Mouse (Mus musculus) gastrocnemius, adult 8-10 months (tissue): Measurements from ENCODE around the gene Tmem130. TPM values are rescaled to one million over a fixed set of nuclear protein-coding genes. Genes with fewer than 3 reads are reported as not detected.
"Not testable (repeated sequence)": the region's sequence is repeated elsewhere in the genome, so short reads cannot be mapped to it uniquely, and the experiment has no call there.

Experiments used
- DNase-seq, 2 experiments: peaks; one replicate each; pipeline ENCODE4 v3.0.0; 2022; ENCODE audit warnings: low spot score in 2 of 2
- total RNA-seq, 4 experiments: library from RNA; stranded (reverse); gene quantifications; 2 replicates each; pipeline ENCODE4 v1.2.4; 2022

Gene Tmem130
- total RNA-seq = under 1 TPM in 1 of 4 experiments, not detected in 3; 0.10 TPM

DNA sequence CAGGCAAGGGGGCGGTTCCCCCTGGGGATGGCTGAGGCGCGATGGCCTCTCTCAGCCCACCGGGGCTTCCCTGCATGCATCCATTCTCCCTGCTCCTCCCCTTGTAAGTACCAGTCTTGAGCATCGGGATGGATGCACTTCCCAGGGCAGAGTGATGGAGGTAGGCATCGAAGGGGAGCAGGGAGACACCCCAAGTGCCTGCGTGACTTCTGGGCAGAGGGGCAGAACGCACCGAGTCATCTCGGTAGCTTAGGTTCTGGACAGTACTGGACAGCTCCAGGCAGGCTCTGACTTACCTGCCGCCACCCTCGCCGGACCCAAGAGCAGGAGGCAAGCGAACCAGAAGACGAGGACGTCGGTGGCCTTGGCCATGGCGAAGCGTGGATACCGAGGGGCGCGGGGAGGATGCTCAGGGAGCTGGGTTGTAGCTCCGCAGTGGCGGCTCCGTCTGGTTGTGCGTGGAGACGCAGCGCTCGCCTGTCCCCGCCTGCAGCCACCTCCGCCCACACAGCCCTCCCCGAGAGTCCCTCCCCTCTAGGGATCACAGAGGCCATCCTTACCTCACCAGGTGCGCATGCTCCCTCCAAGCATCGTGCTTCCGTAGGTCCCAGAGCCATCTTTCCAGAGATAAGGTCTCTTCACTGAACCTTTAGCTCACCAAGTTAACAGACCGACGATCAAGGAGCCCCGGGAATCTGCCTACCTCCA, at the start of gene Tmem130:
Gene Tmem130 (minus strand): TSS at position 658 of the 708 bp plus-strand sequence.
- no peak for DNase-seq

- DNase-seq = no peak
Measured at GRCm38 (mm10) chr5:144806931-144807330, 45.3 kb upstream of the Tmem130 start.

DNA sequence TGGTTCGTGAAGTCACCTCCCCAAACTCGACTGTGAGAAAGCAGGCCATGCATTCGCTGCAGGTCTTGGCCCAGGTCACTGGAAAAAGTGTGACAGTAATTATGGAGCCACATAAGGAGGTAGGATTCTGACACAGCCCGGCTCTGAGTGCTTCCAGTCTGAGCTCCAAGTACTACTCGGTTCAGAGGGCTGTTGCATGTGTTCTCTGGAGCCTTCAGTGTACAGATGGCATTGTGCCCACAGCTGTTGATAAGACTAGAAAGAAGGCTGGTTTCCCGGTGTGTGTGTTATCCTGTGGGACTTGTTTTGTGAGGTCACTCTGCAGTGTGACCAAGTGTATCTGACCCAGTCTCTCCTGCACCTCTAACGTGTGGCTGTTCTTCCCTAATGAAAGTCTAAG, 42.6 kb upstream of the Tmem130 start:
- no peak for DNase-seq

DNA sequence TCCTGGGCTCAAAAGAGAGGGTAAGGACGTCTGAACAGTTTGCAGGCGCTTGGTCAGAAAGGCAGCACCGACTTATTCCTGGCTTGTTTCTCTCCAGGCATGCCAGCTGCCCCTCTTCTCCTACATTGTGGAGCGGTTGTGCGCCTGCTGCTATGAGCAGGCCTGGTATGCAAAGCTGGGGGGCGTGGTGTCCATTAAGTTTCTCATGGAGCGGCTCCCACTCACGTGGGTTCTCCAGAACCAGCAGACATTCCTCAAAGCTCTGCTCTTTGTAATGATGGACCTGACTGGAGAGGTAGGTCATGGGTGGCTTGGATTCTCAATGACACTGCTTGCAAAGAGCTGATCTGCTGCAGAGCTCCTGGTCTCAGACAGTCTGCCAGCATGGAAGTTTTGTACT, 41.4 kb upstream of the Tmem130 start:
- DNase-seq = no peak

DNA sequence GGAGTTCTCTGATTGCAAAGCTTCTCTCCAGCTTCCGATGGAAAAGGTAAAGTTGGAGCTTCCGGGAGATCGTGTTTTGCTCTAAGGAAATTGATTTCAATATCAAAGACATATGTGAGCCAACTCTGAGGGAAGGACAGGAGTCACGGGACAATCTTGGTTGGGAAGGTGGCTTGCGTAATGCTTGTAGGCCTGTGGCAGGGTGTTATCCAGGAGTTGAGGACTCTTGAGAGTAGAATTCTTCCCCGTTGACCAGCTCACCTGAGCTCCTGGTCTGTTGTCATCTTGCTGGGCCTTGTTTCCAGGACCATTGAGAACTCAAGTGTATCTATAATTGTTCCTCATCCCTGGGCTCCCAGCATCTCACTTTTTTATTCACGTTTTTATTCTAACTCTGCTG, 35.5 kb upstream of the Tmem130 start:
- DNase-seq = no peak

- no peak for DNase-seq
Measured at GRCm38 (mm10) chr5:144794687-144795086, 33.1 kb upstream of the Tmem130 start.

- DNase-seq = no peak
Measured at GRCm38 (mm10) chr5:144793374-144793773, 31.8 kb upstream of the Tmem130 start.

- no peak for DNase-seq
Measured at GRCm38 (mm10) chr5:144786464-144786863, 24.8 kb upstream of the Tmem130 start.

DNA sequence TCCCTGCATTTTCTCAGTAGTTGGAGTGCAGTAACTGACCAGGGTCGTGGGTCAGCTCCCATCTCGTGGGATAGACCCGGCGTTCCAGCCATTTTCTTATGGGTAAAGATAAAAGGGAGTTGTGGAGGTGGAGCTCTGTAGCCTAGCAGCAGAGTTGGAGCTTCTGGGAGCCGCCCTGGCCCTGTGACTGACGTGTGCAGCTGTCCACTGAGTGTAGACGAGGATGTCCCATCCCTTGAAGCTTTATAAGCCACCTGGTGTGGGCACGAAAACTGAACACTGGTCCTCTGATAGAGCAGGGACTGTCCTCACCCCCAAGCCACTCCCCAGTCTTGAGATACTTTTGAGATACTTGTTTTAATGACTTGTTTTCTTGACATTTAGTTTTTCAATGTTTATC, 19.0 kb upstream of the Tmem130 start:
- no peak for DNase-seq

DNA sequence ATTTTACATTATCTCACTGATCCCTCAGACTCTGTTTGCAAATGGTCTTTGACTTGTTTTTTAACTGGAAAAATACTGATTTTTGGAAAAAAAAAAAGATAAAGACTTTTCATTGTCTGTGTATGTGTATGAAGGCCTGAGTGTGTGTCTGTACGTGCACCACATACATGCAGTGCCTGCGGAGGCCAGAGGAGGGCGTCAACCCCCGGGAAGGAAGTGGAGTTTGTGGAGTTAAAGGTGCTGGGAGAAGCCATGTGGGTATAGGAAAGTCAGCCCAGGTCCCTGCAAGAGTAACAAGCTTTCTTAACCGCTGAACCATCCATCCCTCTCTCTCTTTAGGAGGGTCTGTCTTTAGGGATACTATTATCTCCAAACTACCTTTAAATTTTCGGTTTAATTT, 11.6 kb upstream of the Tmem130 start:
- DNase-seq = no peak

GRCm38 (mm10) chr5:144769067-144769482, 7.5 kb upstream of the Tmem130 start:
- no peak for DNase-seq

DNA sequence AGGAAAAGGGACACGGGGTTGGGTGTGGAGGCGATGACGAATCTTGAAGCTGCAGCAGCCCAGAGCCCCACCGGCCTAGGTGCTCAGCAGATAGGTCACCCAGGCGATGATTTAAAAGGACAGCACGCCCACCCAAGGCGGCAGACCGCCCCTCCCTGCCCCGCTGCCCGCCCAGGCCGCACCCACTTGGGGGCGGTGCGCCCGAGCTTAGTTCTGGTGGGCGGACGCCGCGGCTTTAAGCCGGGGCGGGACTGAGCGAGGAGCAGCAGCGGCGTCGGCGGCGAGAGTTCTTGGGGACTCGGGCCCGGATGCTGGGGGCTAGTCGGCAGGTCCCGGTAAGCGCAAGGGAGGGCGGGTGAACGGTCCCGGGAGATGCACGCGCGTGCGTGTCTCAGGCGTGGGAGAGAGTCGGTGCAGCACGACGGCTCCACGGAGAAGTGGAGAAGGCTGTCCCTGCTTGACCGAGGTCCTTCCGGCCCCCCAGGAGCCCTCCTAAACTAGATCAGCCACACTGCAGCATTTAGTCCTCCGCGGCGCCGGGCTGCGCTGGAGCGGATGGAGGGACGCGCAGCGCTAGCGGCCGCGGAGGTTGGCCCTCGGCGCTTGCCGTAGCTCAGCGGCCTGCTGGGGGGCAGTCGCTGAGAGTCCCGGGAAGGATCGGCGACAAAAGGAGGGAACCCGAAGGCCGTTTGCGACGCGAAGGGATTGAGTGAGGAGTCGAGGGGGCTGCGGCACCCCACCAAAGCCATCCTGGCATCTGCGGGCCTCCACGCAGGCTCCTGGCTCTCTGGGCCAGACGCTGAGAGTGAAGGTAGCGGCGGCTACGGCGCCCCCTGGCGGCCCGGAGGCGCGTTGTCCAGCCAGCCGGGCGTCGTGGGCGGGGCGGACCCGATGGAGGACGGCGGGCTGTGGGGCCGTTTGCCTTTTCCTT, 6.6 kb upstream of the Tmem130 start:
- peak; percentile 78 to 83 for DNase-seq

GRCm38 (mm10) chr5:144767106-144767798, 5.6 kb upstream of the Tmem130 start, which contains the start of gene Trrap:
Gene Trrap, plus strand, starts transcription at chr5:144767732.
- not testable (repeated sequence) for DNase-seq

DNA sequence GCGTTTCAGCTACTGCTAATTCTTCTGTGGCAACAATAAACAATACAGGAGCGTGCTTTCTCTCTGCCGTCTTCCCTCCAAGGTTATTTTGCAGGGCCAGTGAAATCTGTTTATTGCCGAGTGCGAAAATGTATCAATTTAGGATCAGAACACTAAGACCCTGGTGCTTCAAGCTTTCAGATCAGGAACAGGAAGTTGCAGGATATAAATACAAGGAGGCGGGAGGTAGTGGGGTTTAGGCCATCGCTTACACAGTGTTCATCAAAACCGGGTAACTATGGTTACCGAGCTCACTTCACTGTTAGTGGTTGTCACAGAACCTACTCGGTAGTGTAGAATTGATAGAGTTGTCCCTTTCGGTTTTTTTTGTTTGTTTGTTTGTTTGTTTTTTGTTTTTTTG, 5.0 kb upstream of the Tmem130 start:
- DNase-seq = no peak

DNA sequence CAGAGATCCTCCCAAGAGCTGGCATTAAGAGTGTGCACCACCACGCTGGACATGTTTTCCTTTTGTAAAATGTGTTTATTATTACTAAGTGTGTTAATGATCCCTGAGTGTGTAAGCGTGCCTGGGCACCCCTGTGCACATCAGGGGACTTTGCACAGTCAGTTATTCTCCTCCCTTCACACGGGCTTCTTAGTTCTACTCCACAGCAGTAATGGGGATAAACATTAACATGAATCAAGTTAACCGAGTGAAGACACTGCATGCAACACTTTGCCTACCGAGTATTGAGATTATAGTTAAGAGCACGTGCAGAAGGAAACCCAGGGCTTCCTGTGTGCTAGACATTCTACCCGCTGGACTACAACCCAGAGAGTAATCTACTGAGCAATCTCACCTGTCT, 4.4 kb upstream of the Tmem130 start:
- no peak for DNase-seq

DNA sequence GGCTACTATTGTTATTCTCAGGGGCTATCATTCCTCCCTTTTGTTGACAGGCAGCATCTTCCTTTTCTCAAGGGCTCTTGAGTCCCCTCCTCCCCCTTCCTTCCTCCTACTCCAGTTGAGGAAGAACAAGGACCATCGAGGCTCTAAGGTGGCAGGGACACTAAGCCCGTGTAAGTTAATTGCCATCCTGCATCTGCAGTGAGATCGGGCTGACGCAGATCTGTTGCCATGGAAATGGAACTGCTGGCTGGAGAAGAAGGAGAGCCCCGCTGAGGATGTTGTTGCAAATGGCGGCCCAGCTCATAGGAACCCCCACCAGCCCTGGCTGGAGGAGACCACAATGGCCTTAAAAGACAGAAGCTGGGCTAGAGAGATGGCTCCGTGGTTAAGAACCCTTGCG, 3.2 kb downstream of the Tmem130 start:
- no peak for DNase-seq

GRCm38 (mm10) chr5:144757402-144757801, 4.2 kb downstream of the Tmem130 start:
- DNase-seq = no peak

DNA sequence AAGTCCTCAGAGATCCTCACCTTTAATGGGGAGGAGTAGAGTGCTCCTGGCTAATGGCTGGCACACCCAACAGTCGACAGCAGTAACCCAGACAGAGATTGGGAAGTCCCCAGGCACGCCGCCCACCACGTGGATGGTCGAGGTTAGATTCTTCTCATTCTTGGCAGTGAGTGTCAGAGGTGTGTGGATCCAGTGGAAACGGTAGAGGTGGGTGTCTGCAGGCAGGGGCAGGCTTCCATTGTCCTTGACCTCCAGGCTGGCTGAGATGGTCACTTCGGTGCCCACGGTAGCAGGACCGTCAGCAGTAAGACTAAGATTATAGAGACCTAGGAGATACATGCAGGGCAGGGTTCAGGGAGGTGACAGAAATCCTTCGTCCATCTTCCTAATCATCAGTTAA, 6.4 kb downstream of the Tmem130 start:
- DNase-seq = no peak

GRCm38 (mm10) chr5:144753041-144753440, 8.6 kb downstream of the Tmem130 start:
- DNase-seq = no peak

DNA sequence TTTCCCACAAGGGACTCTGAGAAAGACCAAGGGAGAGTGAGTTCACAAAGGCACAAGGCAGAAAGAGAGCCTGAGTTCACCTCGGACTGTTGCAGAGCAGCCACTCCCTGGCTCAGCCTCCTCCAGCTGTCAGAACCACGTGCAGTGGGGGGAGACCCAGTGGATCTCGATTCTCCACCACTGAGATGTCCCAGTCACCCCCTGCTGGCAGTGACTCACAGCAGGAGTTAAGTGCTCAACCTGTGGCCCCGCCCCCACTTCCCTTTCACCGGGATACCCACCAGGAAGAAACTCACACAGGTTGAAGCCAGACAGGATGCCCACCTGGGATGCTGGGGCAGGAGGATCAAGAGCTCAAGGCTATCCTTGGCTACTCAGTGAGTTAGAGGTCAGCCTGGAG, 9.2 kb downstream of the Tmem130 start:
- DNase-seq = no peak

- DNase-seq = no peak
Measured at GRCm38 (mm10) chr5:144737101-144737500, 24.5 kb downstream of the Tmem130 start.

DNA sequence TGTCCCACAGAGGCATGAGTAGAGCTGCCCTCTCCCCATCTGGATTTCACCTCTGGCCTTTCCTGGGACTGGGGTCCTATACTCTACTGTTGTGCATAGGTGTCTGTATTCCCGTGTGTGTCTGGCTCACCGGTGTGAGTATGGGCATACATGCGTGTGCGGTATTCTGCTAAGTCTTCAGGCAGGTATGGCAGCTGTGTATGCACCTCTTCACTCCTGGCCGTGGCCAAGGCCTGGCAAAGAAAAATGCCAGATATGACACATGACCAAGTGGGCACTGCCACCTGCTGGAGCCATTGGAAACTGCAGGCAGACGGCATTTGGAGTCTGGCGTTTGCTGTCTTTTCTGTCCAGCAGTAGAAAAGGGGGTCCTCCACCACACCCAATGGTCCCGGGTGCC, 26.7 kb downstream of the Tmem130 start:
- DNase-seq = peak; percentile 15 to 33
